Mouse (Mus musculus) left cerebral cortex, postnatal 36 days (tissue): ENCODE data around the gene Olfr307. TPM values are rescaled to one million over a fixed set of nuclear protein-coding genes. Genes with fewer than 3 reads are reported as not detected.
"Not testable (repeated sequence)": the region's sequence is repeated elsewhere in the genome, so short reads cannot be mapped to it uniquely, and the experiment has no call there.

Experiments
- DNase-seq, 2 experiments: peaks; one replicate each; pipeline ENCODE4 v3.0.0; 2021 to 2022; ENCODE audit warnings: low spot score in 2 of 2, mixed read lengths in 1 of 2
- intact Hi-C: fragments of 180-260 bp; cut with DNase I; formaldehyde crosslinking; loops from one replicate; pipeline ENCODE4 v1.15.1; 2025
- microRNA-seq: library from miRNA; unstranded; fragments of <30 nt; microRNA quantifications from one replicate; pipeline ENCODE4 v1.2.0, GENCODE M21; 2022
- total RNA-seq, 2 experiments: library from RNA; stranded (reverse); gene quantifications; 2 replicates each; pipeline ENCODE4 v1.2.3; 2021

Olfr307 gene
- not detected for total RNA-seq

DNA sequence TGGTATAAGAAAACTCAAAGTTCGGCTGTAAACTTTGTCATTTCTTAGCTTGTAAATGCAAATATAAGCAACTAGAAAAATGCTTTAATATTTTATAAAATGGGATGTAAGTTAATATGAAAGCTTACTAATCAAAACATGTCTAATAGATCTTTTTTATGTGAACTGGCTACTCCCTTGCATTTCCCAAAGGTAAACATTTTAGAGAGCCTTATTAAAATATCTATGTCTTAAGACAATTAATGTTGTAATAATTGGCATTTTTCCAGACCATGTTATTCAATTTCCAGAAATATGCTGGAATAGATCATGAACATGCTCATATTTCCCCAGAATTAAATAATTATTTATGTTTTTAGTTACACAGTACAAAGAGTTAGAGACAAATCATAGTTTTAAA, at the start of gene Olfr307:
Olfr307 (minus strand) TSS at position 101 of the 400 bp plus-strand sequence.
- intact Hi-C loops = no loop called here
- no peak for DNase-seq

DNA sequence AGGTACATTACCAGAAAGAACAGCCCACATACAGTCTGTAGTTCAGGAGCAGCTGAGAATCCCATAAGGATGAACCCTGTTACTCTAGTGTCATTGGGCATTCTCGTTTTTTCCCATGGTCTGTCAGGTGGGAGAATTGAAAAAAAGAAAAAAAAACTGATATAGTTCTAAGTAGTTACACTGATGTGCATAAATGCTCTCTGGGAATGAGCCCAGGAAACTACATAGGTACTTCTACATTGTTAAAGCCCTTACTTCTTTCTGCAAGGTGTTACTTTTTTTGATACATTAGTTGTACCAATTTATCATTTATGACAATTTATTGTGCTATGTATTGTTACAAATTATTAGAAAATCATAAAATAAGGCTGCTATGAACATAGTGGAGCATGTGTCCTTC, 49.2 kb upstream of the Olfr307 start, which contains the start of gene Olfr304:
Olfr304 (minus strand) TSS at position 101 of the 400 bp plus-strand sequence.
- intact Hi-C loops = no loop called here
- no peak for DNase-seq

DNA sequence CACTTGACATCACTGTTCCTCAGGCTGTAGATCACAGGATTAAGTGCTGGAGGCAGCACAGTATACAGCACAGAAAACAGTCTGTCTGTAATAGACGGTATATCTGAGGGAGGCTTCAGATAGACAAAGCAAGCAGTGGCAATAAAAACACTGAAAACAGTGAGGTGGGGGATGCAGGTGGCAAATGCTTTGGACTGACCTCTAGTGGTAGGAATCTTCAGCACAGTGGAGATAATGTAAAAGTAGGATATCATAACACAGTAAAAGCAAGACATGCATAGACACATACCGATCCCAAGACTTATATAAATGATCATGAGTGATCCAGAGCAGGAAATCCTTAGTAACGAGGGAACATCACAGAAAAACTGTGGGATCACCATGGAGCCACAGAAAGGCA, 48.4 kb upstream of the Olfr307 start:
- DNase-seq = no peak
- intact Hi-C loops = no loop called here

DNA sequence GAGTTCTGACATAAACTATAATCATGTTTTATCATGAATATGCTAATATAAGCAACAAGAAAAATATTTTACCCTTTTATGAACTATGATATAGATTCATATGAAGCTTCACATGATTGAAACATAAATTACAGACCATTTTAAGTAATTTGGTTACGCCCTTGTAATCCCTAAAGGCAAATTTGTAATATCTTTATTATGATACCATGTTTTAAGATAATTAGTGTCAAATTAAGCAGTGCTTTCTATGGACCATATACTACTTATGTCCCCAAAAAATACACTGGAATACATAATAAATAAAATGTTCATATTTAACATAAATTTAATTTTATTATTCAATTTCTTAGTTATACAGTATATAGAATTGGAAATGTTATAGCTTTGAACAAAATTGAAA, 29.4 kb upstream of the Olfr307 start, which contains the start of gene Olfr305:
Olfr305 (minus strand) TSS at position 101 of the 400 bp plus-strand sequence.
- intact Hi-C loops = no loop called here
- no peak for DNase-seq

DNA sequence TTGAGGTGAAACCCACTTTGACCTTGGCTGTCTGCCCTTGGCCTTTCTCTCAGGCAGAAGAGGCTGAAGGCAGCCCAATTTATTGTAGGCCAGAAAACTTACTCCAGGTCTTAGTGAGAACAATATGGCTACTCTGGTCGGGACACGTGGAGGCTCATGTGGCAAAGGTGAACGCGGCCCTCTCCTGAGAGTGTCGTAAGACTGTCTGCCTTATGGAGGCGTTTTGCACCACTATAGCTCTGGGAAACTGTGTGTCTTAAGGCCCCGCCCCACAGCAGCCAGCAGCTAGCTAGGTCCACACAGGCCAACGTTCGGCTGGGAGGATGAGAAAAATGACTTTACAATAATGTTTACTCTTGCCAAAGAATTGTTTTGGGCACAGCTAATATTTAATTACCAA, 8.9 kb upstream of the Olfr307 start:
- intact Hi-C loops, DNase-seq: not testable (repeated sequence)

DNA sequence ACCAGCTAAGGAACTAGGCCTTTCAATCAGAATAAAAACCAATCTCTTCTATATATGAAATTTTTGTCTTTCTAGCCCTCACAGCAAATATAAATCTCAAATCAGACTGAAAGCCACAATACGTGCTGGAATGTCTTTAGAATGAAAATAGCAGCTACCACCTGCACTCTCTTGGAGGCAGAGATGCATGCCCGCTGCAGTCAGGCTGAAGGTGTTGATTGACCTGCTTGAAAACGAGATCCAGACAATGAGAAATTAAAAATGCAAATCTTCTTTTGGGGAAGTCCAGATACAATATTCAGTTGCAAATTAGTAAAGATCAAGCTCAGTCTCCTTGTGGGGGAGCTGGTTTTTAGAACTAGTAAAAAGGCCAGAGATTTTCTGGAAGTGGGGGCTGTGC, 6.9 kb upstream of the Olfr307 start:
- no peak for DNase-seq
- intact Hi-C loops = no loop called here

DNA sequence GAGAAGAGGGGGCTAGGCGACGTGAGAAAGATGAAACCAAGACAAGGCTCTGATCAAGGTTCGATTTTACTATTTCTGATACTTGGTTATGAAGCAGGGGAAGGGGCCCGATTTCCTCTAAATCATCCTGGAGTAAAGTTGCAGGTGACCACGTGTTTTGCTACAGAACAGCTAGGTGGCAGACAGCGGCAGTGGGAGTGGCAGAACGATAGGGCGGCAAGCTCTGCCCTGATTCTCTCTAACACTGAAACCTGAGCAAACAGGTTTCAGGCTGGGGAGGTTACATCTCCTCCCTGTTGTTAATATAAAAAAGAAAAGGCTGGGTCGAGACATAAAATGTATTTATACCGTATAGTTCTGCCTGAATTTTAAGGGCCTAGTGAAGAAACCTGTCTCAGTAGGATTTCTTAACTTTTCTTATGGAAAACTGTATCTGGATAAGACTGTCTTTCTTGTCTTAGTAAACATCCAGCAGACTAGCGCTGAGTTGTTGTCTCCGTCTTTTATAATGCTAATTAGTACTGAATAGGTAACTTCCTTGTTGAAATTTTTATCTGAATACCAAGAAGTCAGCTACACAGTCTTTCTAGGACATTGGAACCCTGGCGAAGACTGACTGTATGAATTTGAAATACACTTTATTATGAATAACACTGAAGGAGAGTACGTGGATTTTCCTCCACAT, 5.6 kb upstream of the Olfr307 start:
- DNase-seq = no peak
- intact Hi-C loops = no loop called here

DNA sequence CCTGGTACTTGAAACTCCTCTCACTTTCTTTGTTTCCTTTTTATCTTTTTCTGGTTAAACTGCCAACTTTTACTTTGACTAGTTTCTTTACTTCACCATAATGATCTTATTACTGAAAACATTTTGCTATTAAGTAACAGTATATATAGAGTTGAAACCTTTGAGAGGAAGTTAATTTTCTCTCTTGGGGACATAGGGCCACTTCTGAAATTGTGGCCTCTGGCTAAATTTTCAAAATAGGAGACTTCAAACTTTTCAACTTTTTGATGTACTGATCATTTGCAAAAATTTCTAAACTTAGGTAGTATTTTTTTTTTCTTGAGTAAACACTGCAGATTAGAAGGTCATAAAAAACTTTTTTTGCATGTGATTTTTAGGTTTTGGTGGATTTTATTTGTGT, 11.9 kb downstream of the Olfr307 start, which contains the start of gene Olfr308:
Olfr308 (minus strand) TSS at position 101 of the 400 bp plus-strand sequence.
- intact Hi-C loops = no loop called here

DNA sequence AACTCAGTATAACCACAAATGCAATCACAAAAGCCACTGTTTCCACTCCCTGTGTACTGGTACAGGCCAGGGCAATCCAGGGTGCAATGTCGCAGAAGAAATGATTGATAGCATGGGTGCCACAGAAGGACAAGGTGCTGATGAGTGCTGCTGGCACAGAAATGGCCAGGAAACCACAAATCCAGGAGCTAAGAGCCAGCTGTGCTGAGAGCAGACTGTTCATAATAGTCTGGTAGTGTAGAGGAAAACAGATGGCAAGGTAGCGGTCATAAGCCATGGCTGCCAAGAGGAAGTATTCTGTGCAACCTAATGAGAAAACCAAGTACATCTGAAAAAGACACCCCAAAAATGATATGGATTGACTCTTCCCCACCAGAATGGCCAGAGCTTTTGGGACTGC, 16.1 kb downstream of the Olfr307 start:
- intact Hi-C loops = no loop called here

More for the DNA sequence above, 11.9 kb downstream of the Olfr307 start, which contains the start of gene Olfr308:
- no peak for DNase-seq

DNA sequence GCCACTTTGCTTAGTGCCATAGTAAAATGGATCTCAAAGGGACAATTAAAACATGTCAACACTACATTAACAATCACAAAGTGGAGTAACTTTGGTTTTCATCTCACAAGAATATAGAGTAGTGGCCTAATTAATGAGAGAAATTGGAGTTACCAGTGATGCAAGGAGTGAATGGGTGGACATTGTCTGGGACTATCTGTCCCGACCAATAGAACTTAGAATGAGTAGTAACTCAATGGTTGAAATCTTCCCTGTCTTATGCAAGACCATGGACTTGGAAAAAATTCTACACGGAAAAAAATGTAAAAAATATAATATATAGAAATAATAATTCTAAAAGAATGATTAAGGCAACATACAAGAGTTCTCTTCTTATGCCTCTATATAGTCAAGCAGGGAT, 23.8 kb downstream of the Olfr307 start, which contains the start of gene Olfr309:
Olfr309 (minus strand) TSS at position 101 of the 400 bp plus-strand sequence.
- DNase-seq = no peak
- intact Hi-C loops = no loop called here

More for the DNA sequence above, 16.1 kb downstream of the Olfr307 start:
- DNase-seq = no peak

Small RNA genes lying within 50 kb of the gene (microRNA-seq; reads per million reads assigned to microRNA genes)
- not detected for gene Gm23192

Other genes starting within 250 kb of the Olfr307 start
- gene Vmn2r75, start 165.8 kb downstream of the Olfr307 start, total RNA-seq = not detected
- gene Vmn2r76, start 91.3 kb downstream of the Olfr307 start, total RNA-seq = not detected
- not detected for gene Olfr310, start 60.4 kb downstream of the Olfr307 start, total RNA-seq
- gene Olfr309, start 23.9 kb downstream of the Olfr307 start, total RNA-seq = not detected
- gene Olfr308, start 12.0 kb downstream of the Olfr307 start, total RNA-seq = not detected
- gene Olfr305, start 29.3 kb upstream of the Olfr307 start, total RNA-seq = not detected
- gene Olfr304, start 49.1 kb upstream of the Olfr307 start, total RNA-seq = not detected
- not detected for gene Olfr303, start 60.2 kb upstream of the Olfr307 start, total RNA-seq
- not detected for gene Olfr301, start 66.3 kb upstream of the Olfr307 start, total RNA-seq
- gene Olfr299, start 122.3 kb upstream of the Olfr307 start, total RNA-seq = not detected
- not detected for gene Olfr298, start 154.9 kb upstream of the Olfr307 start, total RNA-seq
- gene Olfr297, start 182.4 kb upstream of the Olfr307 start, total RNA-seq = not detected
- gene Olfr295, start 246.3 kb upstream of the Olfr307 start, total RNA-seq = not detected